Mouse (Mus musculus): Measurements from ENCODE around the gene Cep295nl.

- TF ChIP-seq GATA1 (IDR thresholded peaks at IDR 0.05; ENCODE audit: borderline replicate concordance, low read length) (no peak), FLI1 (IDR thresholded peaks at IDR 0.05; ENCODE audit: low read length) (no peak)
Observed at GRCm38 (mm10) chr11:118347911-118348310, 5.6 kb upstream of the Cep295nl start.

Measured in megakaryocyte, embryonic 14.5 days (primary cell).